Mouse (Mus musculus) lung, embryonic 15.5 days (tissue): Measurements from ENCODE around the gene Gm21897. TPM values are rescaled to one million over a fixed set of nuclear protein-coding genes. Genes with fewer than 3 reads are reported as not detected.
"Not testable (repeated sequence)": the region's sequence is repeated elsewhere in the genome, so short reads cannot be mapped to it uniquely, and the experiment has no call there.

ENCODE experiments used
- ATAC-seq: fragments of 200-750 bp; cut with Nextera tagmentation; 2 replicates; pipeline ENCODE4 v1.8.0; 2017; ENCODE audit warnings: moderate number of reproducible peaks, borderline replicate concordance; ENCODE audit not compliant: low FRiP score, low TSS enrichment; ENCODE audit errors: extremely low read depth
- H3K27ac ChIP-seq: fragments of 300-500 bp; sonication (generic); 2 replicates; pipeline ENCODE4 v1.5.1; 2015; ENCODE audit warnings: moderate library complexity, mild to moderate bottlenecking, inconsistent platforms
- H3K27me3 ChIP-seq: fragments of 300-500 bp; sonication (generic); 2 replicates; pipeline ENCODE4 v1.6.1; 2015; ENCODE audit warnings: inconsistent platforms
- H3K36me3 ChIP-seq: fragments of 300-500 bp; sonication (generic); 2 replicates; pipeline ENCODE4 v1.6.1; 2015; ENCODE audit warnings: inconsistent platforms
- H3K4me1 ChIP-seq: fragments of 300-500 bp; sonication (generic); 2 replicates; pipeline ENCODE4 v1.6.1; 2015; ENCODE audit warnings: inconsistent platforms
- H3K4me2 ChIP-seq: fragments of 300-500 bp; sonication (generic); 2 replicates; pipeline ENCODE4 v1.6.1; 2015; ENCODE audit warnings: inconsistent platforms, mild to moderate bottlenecking, moderate library complexity
- H3K4me3 ChIP-seq: fragments of 300-500 bp; sonication (generic); 2 replicates; pipeline ENCODE4 v1.5.1; 2015; ENCODE audit warnings: mild to moderate bottlenecking, inconsistent platforms
- H3K9ac ChIP-seq: fragments of 300-500 bp; sonication (generic); 2 replicates; pipeline ENCODE4 v1.6.1; 2015; ENCODE audit warnings: inconsistent platforms
- H3K9me3 ChIP-seq: fragments of 300-500 bp; sonication (generic); 2 replicates; pipeline ENCODE4 v1.6.1; 2016; ENCODE audit warnings: inconsistent platforms
- WGBS: fragments of 180-500 bp; shearing (Covaris S2); methylation state at CpG from one replicate; pipeline ENCODE4 v1.1.7; 2015; 5-methylcytosine and 5-hydroxymethylcytosine counted together
- polyA plus RNA-seq: library from polyadenylated mRNA; unstranded; fragments of >200 nt; fragmentation: Nextera tagmentation; extraction: Ambion mirVana; gene quantifications from 2 replicates; pipeline ENCODE4 v1.2.1, GENCODE M21; 2015

Gene Gm21897
- not detected in 2 replicates for polyA plus RNA-seq

DNA sequence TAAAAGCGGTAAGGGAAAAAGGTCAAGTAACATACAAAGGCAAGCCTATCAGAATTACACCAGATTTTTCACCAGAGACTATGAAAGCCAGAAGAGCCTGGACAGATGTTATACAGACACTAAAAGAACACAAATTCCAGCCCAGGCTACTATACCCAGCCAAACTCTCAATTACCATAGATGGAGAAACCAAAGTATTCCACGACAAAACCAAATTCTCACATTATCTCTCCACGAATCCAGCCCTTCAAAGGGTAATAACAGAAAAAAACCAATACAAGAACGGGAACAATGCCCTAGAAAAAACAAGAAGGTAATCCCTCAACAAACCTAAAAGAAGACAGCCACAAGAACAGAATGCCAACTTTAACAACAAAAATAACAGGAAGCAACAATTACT, at the start of gene Gm21897:
Gm21897 (plus strand) TSS at position 301 of the 400 bp plus-strand sequence.
- not testable (repeated sequence) for H3K9ac ChIP-seq, H3K4me2 ChIP-seq, H3K36me3 ChIP-seq, ATAC-seq, H3K27ac ChIP-seq, H3K4me1 ChIP-seq, H3K4me3 ChIP-seq, H3K9me3 ChIP-seq, H3K27me3 ChIP-seq
- no CpG with 5 or more reads among the region's 4 CpGs for WGBS

DNA sequence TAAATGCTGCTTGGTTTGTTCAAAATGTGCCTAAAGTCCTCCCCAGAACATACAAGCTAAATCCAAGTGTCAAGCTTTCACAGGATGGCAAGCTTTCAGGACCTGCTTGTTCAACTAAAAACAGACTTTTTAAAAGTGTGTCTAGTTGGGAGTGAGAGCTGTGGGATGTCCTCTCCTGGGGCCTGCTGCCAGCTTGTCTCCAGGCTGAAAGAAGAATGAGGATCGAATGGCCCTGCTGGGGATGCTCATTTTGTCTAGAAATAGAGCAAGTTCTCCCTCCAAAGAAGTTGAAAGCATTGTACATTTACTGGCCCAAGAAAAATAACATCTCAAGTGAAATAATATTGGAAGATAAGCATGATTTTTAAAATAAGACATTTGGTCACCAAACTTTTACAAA, 45.0 kb upstream of the Gm21897 start:
- H3K4me1 ChIP-seq, result no peaks in the 10 kb centered on the region
- no peaks in the 10 kb centered on the region for H3K36me3 ChIP-seq
- H3K4me3 ChIP-seq, result no peak overlapping the region
- H3K27me3 ChIP-seq, result no peaks in the 10 kb centered on the region
- WGBS, result 51% methylated on average over 1 of the region's 1 CpGs
- no peak for ATAC-seq
- H3K4me2 ChIP-seq, result no peak overlapping the region
- H3K27ac ChIP-seq, result 0 out of 2 replicates have a peak overlapping the region, but pooled peaks have one; percentile 24
- H3K9me3 ChIP-seq, result no peaks in the 10 kb centered on the region
- no peak overlapping the region for H3K9ac ChIP-seq

DNA sequence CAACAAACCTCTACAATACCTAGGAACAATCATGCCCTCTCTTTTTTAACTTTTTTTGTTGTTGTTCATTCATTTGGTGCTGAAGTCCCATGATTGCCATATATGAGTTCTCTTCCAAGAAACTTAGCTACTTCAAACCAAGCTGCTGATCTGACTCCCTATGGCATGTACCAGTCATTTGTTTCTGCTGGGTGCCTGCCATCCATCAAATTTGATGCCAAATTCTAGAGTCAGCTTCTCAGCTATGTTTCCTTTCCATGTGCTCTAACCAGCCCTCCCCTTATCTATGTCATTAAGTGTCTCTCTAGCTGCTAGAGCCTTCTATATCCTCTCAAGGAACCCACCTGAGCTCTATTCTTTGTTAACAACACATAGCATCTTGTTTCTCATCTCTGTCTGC, 39.8 kb upstream of the Gm21897 start:
- H3K4me2 ChIP-seq, result no peak overlapping the region
- no peaks in the 10 kb centered on the region for H3K9me3 ChIP-seq
- no peak overlapping the region for H3K9ac ChIP-seq
- H3K27ac ChIP-seq, result no peak overlapping the region
- H3K4me1 ChIP-seq, result no peaks in the 10 kb centered on the region
- no peak for ATAC-seq
- H3K36me3 ChIP-seq, result no peaks in the 10 kb centered on the region
- H3K27me3 ChIP-seq, result no peaks in the 10 kb centered on the region
- H3K4me3 ChIP-seq, result no peak overlapping the region

DNA sequence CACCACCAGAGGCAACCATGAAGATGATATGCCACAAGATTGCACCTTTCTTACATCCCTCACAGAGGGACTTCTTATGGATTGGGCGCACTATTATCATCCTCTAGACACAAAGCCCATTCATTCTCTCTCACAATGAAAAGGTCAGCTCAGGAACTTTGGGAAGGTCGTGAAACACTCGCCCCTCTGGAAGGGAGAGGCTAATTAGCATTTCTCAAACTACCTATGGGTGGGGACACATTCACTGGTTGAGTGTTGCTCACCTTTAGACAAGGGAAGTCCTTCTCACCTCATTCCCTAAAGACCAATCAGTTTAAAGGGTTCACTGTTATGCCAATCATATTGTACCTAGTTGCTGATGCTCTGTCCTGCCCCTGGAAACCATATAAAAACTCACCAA, 24.2 kb upstream of the Gm21897 start:
- no peaks in the 10 kb centered on the region for H3K27me3 ChIP-seq
- H3K4me2 ChIP-seq, result no peak overlapping the region
- 63% methylated on average over 3 of the region's 3 CpGs for WGBS
- no peaks in the 10 kb centered on the region for H3K36me3 ChIP-seq
- no peaks in the 10 kb centered on the region for H3K4me1 ChIP-seq
- no peak overlapping the region for H3K9ac ChIP-seq
- H3K4me3 ChIP-seq, result no peak overlapping the region
- H3K27ac ChIP-seq, result no peak overlapping the region
- no peak for ATAC-seq
- no peaks in the 10 kb centered on the region for H3K9me3 ChIP-seq

DNA sequence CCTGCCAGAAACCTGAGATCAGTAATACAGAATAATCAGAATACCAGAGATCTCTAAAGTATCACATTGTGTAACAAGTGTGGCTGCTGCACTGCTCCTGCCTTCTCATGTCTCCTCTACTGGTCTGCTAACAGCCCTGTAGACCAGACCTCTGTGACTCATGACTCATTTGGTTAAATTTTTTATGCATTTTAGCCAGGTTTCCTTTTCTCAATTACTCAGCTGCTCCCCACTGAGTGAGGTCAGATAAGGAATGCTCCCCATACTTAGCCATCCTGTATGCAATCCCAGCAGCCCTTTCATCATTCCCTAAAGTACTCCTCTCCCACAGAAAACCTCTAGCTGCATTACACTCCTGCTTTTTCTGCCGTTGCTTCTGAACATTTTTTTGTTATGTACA, 23.0 kb upstream of the Gm21897 start:
- no peak overlapping the region for H3K4me3 ChIP-seq
- H3K4me1 ChIP-seq, result no peaks in the 10 kb centered on the region
- H3K27ac ChIP-seq, result no peak overlapping the region
- H3K9me3 ChIP-seq, result no peaks in the 10 kb centered on the region
- no peak for ATAC-seq
- H3K9ac ChIP-seq, result no peak overlapping the region
- H3K4me2 ChIP-seq, result no peak overlapping the region
- H3K36me3 ChIP-seq, result no peaks in the 10 kb centered on the region
- WGBS, result 46% methylated on average over 1 of the region's 1 CpGs
- H3K27me3 ChIP-seq, result no peaks in the 10 kb centered on the region

DNA sequence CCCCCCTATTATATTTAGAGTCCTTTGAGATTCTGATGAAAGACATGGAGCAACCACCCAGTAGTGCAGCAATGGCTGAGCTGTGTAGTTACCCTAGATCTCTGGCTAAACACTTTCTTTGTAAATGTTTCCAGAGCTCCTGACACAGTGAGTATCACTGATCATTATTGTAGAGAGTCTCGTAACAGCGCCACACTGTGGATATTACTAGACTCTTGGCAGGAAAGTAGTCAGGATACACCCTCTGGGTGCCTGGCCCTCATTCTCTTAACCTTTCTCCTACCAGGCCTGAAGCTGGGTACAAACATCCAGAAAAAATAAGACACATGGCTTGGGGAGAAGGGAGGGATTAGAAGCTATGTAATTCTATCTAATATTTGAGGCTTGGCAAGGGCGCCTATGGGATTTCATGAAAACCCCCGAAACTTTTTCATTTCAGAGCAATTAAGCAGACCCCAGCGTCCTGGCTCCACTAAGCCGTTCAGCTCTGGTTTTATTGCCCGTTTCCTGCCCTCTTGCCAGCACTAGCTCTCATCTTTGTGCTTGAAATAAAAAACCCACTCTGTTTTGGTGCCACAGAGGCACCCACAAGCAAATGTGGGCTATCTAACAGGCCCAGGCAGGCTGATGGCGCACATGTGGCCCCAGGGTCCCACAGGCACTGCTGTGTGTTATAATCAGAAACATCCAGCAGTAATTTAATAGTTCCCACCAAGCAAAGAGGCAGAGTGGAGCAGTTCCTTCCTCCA, 22.2 kb upstream of the Gm21897 start:
- ATAC-seq, result no peak
- Histone ChIP-seq H3K27me3 (no peaks in the 10 kb centered on the region), H3K9ac (no peak overlapping the region), H3K9me3 (no peaks in the 10 kb centered on the region), H3K4me1 (no peaks in the 10 kb centered on the region), H3K4me3 (no peak overlapping the region), H3K27ac (no peak overlapping the region), H3K36me3 (no peaks in the 10 kb centered on the region), H3K4me2 (no peak overlapping the region)
- WGBS, result 71% methylated on average over 8 of the region's 8 CpGs

DNA sequence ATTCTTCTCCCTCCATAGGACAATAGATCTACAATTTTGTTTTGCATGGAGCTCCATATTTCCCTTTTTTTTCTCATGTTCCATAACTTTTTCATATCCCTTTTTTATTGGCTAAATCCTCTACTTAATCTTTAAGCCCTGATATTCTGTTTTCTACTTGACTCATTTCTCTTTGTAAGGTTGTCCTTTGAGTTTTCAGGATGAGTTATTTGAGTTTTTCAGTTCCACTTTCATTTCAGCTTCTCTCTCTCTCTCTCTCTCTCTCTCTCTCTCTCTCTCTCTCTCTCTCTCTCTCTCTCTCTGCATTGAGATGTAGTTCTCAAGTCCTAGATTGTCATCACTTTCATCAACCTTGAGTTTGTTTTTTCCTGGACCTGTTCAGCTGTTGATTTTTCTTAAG, 17.3 kb downstream of the Gm21897 start:
- H3K4me1 ChIP-seq, result peaks cover 4% of the 10 kb centered on the region; the same call in 1 of the 2 replicates
- H3K27ac ChIP-seq, result no peak overlapping the region
- H3K4me2 ChIP-seq, result no peak overlapping the region
- no peak overlapping the region for H3K4me3 ChIP-seq
- no peaks in the 10 kb centered on the region for H3K36me3 ChIP-seq
- no peak overlapping the region for H3K9ac ChIP-seq
- H3K9me3 ChIP-seq, result no peaks in the 10 kb centered on the region
- ATAC-seq, result no peak
- H3K27me3 ChIP-seq, result no peaks in the 10 kb centered on the region

DNA sequence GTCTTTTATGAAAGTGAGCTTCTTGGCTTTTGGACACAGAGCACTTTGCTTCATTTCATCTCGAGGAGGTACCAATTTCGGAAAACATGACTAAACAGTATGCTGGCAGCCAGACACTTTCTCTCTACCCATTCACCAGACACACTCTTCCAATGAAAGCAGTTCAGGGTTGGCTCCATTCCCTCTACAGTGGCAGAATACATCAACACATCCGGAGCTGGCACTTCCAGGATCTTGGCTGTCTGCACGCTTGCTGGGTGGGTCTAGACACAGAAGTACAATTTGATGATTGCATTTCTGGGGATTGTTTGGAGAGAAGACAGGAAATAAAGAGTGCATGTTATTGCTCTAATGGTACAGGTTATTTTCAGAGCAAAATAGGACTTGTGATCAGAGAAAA, 21.8 kb downstream of the Gm21897 start:
- no peaks in the 10 kb centered on the region for H3K9me3 ChIP-seq
- no peak overlapping the region for H3K27ac ChIP-seq
- ATAC-seq, result no peak
- H3K4me3 ChIP-seq, result no peak overlapping the region
- H3K4me2 ChIP-seq, result no peak overlapping the region
- H3K4me1 ChIP-seq, result peaks cover 4% of the 10 kb centered on the region; the same call in 1 of the 2 replicates
- no peaks in the 10 kb centered on the region for H3K27me3 ChIP-seq
- no peaks in the 10 kb centered on the region for H3K36me3 ChIP-seq
- H3K9ac ChIP-seq, result no peak overlapping the region
- WGBS, result 62% methylated on average over 4 of the region's 4 CpGs

DNA sequence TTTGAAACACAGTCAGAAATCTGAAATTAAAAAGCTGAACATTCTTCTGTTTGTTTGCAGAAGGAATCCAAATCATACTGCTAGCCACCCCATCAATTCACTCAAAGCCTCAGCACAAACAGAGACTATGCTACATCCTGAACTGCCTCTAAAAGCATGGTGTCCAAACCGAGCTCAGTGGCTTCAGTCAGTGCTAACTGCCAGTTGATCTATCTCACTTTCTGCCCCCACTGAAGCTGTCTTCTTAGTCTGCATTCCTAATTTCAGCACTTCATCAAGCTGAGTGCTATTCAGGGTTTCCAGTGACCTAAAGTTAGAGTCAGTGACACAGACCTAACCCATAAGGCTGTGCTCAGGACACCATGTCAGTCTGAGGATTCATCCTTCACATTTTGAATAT, 28.8 kb downstream of the Gm21897 start:
- no peak overlapping the region for H3K9ac ChIP-seq
- peak overlapping the region; percentile 61 for H3K27ac ChIP-seq
- H3K27me3 ChIP-seq, result no peaks in the 10 kb centered on the region
- no peak overlapping the region for H3K4me2 ChIP-seq
- no peak overlapping the region for H3K4me3 ChIP-seq
- H3K9me3 ChIP-seq, result no peaks in the 10 kb centered on the region
- H3K36me3 ChIP-seq, result no peaks in the 10 kb centered on the region
- 0 out of 2 replicates have a peak, but pooled peaks cover 5% of the 10 kb centered on the region for H3K4me1 ChIP-seq
- peak; percentile 91 for ATAC-seq
- 22% methylated on average over 1 of the region's 1 CpGs for WGBS

DNA sequence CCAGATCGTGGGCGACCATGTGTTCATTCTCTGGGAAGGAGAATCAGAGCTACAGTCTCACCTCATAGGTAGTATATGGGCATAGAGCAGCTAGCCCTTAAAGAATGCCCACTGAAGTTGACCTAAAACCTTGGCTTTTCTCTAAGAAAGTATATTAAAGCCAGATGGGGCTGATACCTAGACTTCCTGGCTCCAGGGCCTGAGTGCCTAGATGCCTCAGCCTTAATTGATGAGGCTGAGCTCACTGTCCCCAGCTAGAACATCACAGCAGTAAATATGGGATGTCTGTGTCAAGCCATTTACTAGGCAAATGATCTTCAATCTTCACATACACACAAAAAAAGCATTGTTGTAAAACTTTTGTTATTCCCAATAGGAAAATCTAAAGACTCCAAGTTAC, 32.1 kb downstream of the Gm21897 start:
- Histone ChIP-seq H3K4me2 (no peak overlapping the region), H3K27ac (no peak overlapping the region), H3K36me3 (no peaks in the 10 kb centered on the region), H3K9ac (no peak overlapping the region), H3K4me1 (peaks cover 10% of the 10 kb centered on the region; the same call in 1 of the 2 replicates), H3K27me3 (no peaks in the 10 kb centered on the region), H3K4me3 (no peak overlapping the region), H3K9me3 (no peaks in the 10 kb centered on the region)
- WGBS, result 69% methylated on average over 2 of the region's 2 CpGs
- ATAC-seq, result no peak

DNA sequence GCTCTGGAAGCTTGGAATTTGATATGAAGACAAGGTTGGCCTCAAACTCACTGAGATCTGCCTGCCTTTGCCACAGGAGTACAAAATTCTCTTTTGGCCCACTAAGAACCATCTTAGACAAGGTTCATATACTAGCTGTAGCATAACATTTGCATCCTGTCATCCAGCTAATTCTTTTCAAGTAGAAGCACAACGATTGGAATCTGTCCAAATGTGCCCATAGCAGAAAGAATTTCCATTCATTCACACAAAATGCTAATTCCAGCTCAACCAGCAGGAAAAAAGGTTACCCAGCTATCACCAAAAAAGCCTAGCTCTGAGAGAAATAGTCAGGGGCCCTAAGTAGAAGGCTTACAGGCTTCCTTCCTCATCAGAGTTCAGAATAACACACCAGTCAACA, 34.0 kb downstream of the Gm21897 start:
- 32% methylated on average over 1 of the region's 1 CpGs for WGBS

DNA sequence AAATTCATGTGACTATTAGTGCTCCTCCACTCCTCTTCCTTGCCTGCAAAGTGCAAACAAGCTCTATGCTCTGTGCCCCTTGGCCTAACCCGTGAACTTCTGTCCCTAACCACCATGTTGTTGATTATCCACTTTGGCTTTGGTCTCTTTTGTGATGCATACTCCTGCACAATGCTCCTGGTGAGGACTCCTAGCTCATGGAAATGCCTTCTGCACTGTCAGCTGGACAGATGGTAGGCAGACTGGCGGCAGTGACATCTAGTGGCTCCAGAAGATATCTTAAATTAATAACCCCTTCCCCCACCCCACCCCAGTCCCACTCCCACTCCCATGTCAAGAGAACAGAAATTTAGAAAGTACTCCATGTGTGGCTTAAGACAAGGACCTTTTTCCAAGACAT, 35.1 kb downstream of the Gm21897 start:
- no peaks in the 10 kb centered on the region for H3K27me3 ChIP-seq
- ATAC-seq, result no peak
- H3K4me1 ChIP-seq, result peaks cover 16% of the 10 kb centered on the region; the same call in 1 of the 2 replicates
- no peak overlapping the region for H3K9ac ChIP-seq
- no peak overlapping the region for H3K27ac ChIP-seq
- no peaks in the 10 kb centered on the region for H3K36me3 ChIP-seq
- H3K9me3 ChIP-seq, result no peaks in the 10 kb centered on the region
- no peak overlapping the region for H3K4me3 ChIP-seq
- 65% methylated on average over 2 of the region's 2 CpGs for WGBS
- no peak overlapping the region for H3K4me2 ChIP-seq

More for the DNA sequence above, 34.0 kb downstream of the Gm21897 start:
- Histone ChIP-seq H3K4me1 (peaks cover 10% of the 10 kb centered on the region; the same call in 1 of the 2 replicates), H3K9ac (no peak overlapping the region), H3K27me3 (no peaks in the 10 kb centered on the region), H3K27ac (0 out of 2 replicates have a peak overlapping the region, but pooled peaks have one; percentile 33), H3K4me3 (no peak overlapping the region), H3K4me2 (no peak overlapping the region), H3K9me3 (no peaks in the 10 kb centered on the region), H3K36me3 (no peaks in the 10 kb centered on the region)
- ATAC-seq, result no peak
